Mouse (Mus musculus) embryo, embryonic 10 days (tissue): ENCODE results near the gene Rnf114.
A peak's percentile ranks its signal among the peaks of the same experiment; 100 is the strongest.

Experiments used
- DNase-seq: peaks from one replicate; pipeline ENCODE4 v3.0.0-alpha.2; 2015; ENCODE audit warnings: low spot score

Gene Rnf114

GRCm38 (mm10) chr2:167540477-167541110 is 48.1 kb downstream of the Rnf114 start:
- peak; percentile 43 for DNase-seq

GRCm38 (mm10) chr2:167541324-167541723 is 48.9 kb downstream of the Rnf114 start:
- DNase-seq, result peak; percentile 51

GRCm38 (mm10) chr2:167541761-167542160 is 49.3 kb downstream of the Rnf114 start:
- DNase-seq, result no peak

GRCm38 (mm10) chr2:167542361-167542760 is 49.9 kb downstream of the Rnf114 start:
- DNase-seq, result no peak

GRCm38 (mm10) chr2:167543121-167544003 is 50.9 kb downstream of the Rnf114 start:
- DNase-seq, result peak; percentile 78

- peak; percentile 61 for DNase-seq
Measured at GRCm38 (mm10) chr2:167544004-167544356, 51.5 kb downstream of the Rnf114 start.

GRCm38 (mm10) chr2:167544456-167544855 is 52.0 kb downstream of the Rnf114 start:
- DNase-seq, result no peak

- DNase-seq, result no peak
Measured at GRCm38 (mm10) chr2:167546447-167547195, 54.2 kb downstream of the Rnf114 start.

GRCm38 (mm10) chr2:167547444-167547843 is 55.0 kb downstream of the Rnf114 start:
- no peak for DNase-seq

GRCm38 (mm10) chr2:167548961-167549360 is 56.5 kb downstream of the Rnf114 start:
- no peak for DNase-seq

- DNase-seq, result no peak
Measured at GRCm38 (mm10) chr2:167550341-167550854, 58.0 kb downstream of the Rnf114 start.

GRCm38 (mm10) chr2:167551342-167551920 is 59.0 kb downstream of the Rnf114 start:
- no peak for DNase-seq

GRCm38 (mm10) chr2:167552292-167552691 is 59.8 kb downstream of the Rnf114 start:
- DNase-seq, result peak; percentile 10

- peak; percentile 60 for DNase-seq
Measured at GRCm38 (mm10) chr2:167552927-167553402, 60.5 kb downstream of the Rnf114 start.

GRCm38 (mm10) chr2:167555766-167556165 is 63.3 kb downstream of the Rnf114 start:
- no peak for DNase-seq

GRCm38 (mm10) chr2:167559413-167559812 is 67.0 kb downstream of the Rnf114 start:
- no peak for DNase-seq

GRCm38 (mm10) chr2:167562101-167562500 is 69.7 kb downstream of the Rnf114 start:
- peak; percentile 34 for DNase-seq

- DNase-seq, result no peak
Measured at GRCm38 (mm10) chr2:167563035-167563434, 70.6 kb downstream of the Rnf114 start.

- DNase-seq, result peak; percentile 69
Measured at GRCm38 (mm10) chr2:167563703-167564102, 71.3 kb downstream of the Rnf114 start.

GRCm38 (mm10) chr2:167564551-167565311 is 72.3 kb downstream of the Rnf114 start:
- peak; percentile 22 for DNase-seq

GRCm38 (mm10) chr2:167565312-167565656 is 72.8 kb downstream of the Rnf114 start:
- no peak for DNase-seq
